Mouse (Mus musculus): Measurements from ENCODE around the gene Snx21.
A peak's percentile ranks its signal among the peaks of the same experiment; 100 is the strongest.

DNA sequence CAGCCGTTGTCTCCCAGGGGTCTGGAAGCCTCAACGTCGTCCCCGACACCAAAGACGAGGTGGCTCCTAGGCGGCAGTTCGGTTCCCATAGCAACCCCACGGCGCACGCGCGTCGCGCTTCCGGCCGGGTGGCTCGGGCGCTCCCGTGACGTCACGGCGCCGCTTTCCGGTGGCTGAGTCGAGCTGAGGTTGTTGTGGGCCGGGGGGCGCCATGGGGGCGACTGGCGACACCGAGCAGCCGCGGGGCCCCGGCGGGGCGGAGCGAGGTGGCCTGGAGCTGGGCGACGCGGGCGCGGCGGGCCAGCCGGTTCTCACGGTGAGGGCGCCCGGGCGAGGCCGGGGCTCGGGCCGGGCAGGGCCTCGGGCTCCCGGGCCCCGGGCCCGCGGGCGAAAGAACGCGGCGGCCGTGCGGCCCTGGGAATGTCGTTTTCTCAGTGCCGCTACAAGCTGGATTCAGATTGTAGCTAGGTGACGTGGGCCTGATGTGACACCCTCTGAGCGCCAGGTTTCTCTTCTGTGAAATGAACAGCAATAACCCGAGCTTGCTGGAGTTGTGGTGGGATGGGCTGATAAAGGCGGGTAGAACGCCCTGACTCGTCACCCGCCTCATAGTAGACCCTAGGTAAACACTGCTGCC, 39.7 kb upstream of the Snx21 start, which contains the start of the genes Wfdc3 and Dnttip1:
- TF ChIP-seq MYOD1 (IDR thresholded peaks at IDR 0.05; ENCODE audit: control insufficient read depth in 1 of 3, insufficient read length in 2 of 3, low read depth in 2 of 3), result no peak
- TF ChIP-seq POLR2A (IDR thresholded peaks at IDR 0.05; ENCODE audit: insufficient read length, low read depth), result peak; percentile 81
- no peak for TF ChIP-seq E2F4 (IDR thresholded peaks at IDR 0.05; ENCODE audit: insufficient read depth)
- TF ChIP-seq SRF (IDR thresholded peaks at IDR 0.05; ENCODE audit: control insufficient read depth, insufficient read length, low read depth), result peak; percentile 38
- TF ChIP-seq CEBPB (IDR thresholded peaks at IDR 0.05; ENCODE audit: insufficient read depth, poor library complexity, severe bottlenecking), result no peak
- no peak for TF ChIP-seq MAX (IDR thresholded peaks at IDR 0.05; ENCODE audit: low read depth)
- TF ChIP-seq TCF12 (IDR thresholded peaks at IDR 0.05; ENCODE audit: insufficient read depth, poor library complexity, severe bottlenecking), result no peak
- no peak for TF ChIP-seq USF1 (IDR thresholded peaks at IDR 0.05; ENCODE audit: low read depth)
- TF ChIP-seq MYOG (IDR thresholded peaks at IDR 0.05; ENCODE audit: control insufficient read depth in 1 of 3, insufficient read depth in 1 of 3, insufficient read length in 2 of 3, low read depth in 2 of 3), result no peak

Measured in myocyte (in vitro differentiated cells).